Mouse (Mus musculus): ENCODE measurements around the gene Bcl7a. TPM values are rescaled to one million over a fixed set of nuclear protein-coding genes. Genes with fewer than 3 reads are reported as not detected.

The Bcl7a gene
- total and polyA plus RNA-seq, 3 experiments: 2.3 to 7.2 (median 4.3) TPM

DNA sequence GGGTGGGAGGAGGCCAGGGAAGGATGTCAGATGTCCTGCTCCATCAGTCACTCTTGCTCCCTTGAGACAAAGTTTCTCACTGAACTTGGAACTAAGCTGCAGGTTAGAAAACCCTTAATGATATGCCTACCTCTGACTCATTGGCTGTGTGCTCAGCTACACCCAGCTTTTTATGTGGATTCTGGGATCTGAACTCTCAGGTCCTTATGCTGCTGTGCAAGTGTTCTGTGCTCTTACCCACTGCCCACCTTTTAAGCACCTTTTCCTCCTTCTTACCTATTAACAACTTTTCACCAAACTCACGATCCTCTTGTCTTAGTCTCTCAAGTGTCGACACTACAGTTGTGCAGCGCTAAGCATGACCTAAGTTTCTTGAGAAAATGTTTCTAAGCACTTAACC, 60.8 kb downstream of the Bcl7a start:
- TF ChIP-seq ZNF384 (IDR thresholded peaks at IDR 0.05; ENCODE audit: low read depth, low read length): no peak
- TF ChIP-seq UBTF (IDR thresholded peaks at IDR 0.05; ENCODE audit: low read depth, low read length): no peak
- no peak for TF ChIP-seq GABPA (IDR thresholded peaks at IDR 0.05; ENCODE audit: insufficient replicate concordance, low read depth, low read length)
- TF ChIP-seq SIN3A (IDR thresholded peaks at IDR 0.05; ENCODE audit: low read length): no peak
- TF ChIP-seq RAD21 (IDR thresholded peaks at IDR 0.05; ENCODE audit: low read depth, low read length): no peak
- no peak for TF ChIP-seq POLR2AphosphoS2 (IDR thresholded peaks at IDR 0.05; ENCODE audit: low read depth, low read length)
- TF ChIP-seq IRF4 (IDR thresholded peaks at IDR 0.05; ENCODE audit: low read depth, low read length): no peak
- no peak for TF ChIP-seq MAX (IDR thresholded peaks at IDR 0.05; ENCODE audit: low read length)
- TF ChIP-seq ZKSCAN1 (IDR thresholded peaks at IDR 0.05; ENCODE audit: borderline replicate concordance, low read depth, low read length): no peak
- no peak for TF ChIP-seq MAZ (IDR thresholded peaks at IDR 0.05; ENCODE audit: low read depth, low read length)
- no peak for TF ChIP-seq MAFK (IDR thresholded peaks at IDR 0.05; ENCODE audit: insufficient replicate concordance, low read length)
- TF ChIP-seq POLR2A (IDR thresholded peaks at IDR 0.05; ENCODE audit: low read depth, low read length): no peak
- TF ChIP-seq E2F4 (IDR thresholded peaks at IDR 0.05; ENCODE audit: insufficient replicate concordance, low read depth, low read length): no peak
- TF ChIP-seq EP300 (IDR thresholded peaks at IDR 0.05; ENCODE audit: low read length): no peak
- no peak for TF ChIP-seq HCFC1 (IDR thresholded peaks at IDR 0.05; ENCODE audit: low read depth, low read length)
- H3K9ac ChIP-seq (ENCODE audit: insufficient read depth, low read depth): no peak overlapping the region
- in situ Hi-C loops (cut with MboI; ENCODE audit: low pct_ligation_motif_present, low pct_unique_long_range_greater_than_20kb, low sequenced_read_pairs) (no loop called here), dilution Hi-C loops (cut with MboI; ENCODE audit: extremely low pct_ligation_motif_present, extremely low pct_unique_long_range_greater_than_20kb, low sequenced_read_pairs) (no loop called here)
- H3K79me2 ChIP-seq (replicated peaks; ENCODE audit: control insufficient read depth, extremely low read depth, insufficient read depth, poor library complexity, severe bottlenecking): peaks cover 17% of the 10 kb centered on the region
- peaks cover 0 to 33% of the 10 kb centered on the region in 2 experiments; a peak in 2 of 4 replicates for H3K4me1 ChIP-seq (ENCODE audit: control insufficient read depth in 1 of 2, insufficient read depth in 2 of 2)
- no peaks in the 10 kb centered on the region for H3K9me3 ChIP-seq (replicated peaks; ENCODE audit: low read length)
- no peaks in the 10 kb centered on the region for H3K27me3 ChIP-seq (replicated peaks)
- no peak overlapping the region for H3K27ac ChIP-seq (ENCODE audit: insufficient read depth, low read depth)
- H3K4me3 ChIP-seq (replicated peaks in 1 of 3; ENCODE audit: low read depth in 2 of 3, low read length in 2 of 3, poor library complexity in 1 of 3): no peak overlapping the region
- H3K4me2 ChIP-seq (ENCODE audit: insufficient read depth, low read depth, poor library complexity, severe bottlenecking): no peak overlapping the region
- peaks cover 4 to 62% of the 10 kb centered on the region in 2 experiments for H3K36me3 ChIP-seq (replicated peaks in 1 of 2; ENCODE audit: control insufficient read depth in 1 of 2, insufficient read depth in 1 of 2, low read length in 1 of 2)
- no peak for DNase-seq (ENCODE audit: extremely low read depth)

DNA sequence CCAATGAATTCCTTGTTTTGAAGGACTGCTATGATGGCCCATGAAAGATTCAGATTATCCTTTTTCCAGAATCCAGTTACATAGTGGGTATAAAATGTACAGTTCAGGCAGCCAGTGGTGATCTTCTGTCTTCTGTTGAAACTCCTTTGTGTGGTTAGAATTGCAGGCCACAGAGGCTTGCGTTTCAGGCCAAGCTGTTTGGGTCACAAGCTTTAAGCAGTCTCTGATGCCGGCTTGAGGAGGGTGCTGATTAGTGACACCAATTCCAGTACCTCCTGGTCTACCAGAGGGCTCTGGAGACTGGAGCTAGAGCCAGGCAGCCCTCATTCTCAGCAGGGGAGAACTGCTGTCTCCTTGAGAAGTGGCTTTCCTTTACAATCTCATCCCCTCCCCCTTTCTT, 63.3 kb downstream of the Bcl7a start:
- dilution Hi-C loops (cut with MboI; ENCODE audit: extremely low pct_ligation_motif_present, extremely low pct_unique_long_range_greater_than_20kb, low sequenced_read_pairs) (no loop called here), in situ Hi-C loops (cut with MboI; ENCODE audit: low pct_ligation_motif_present, low pct_unique_long_range_greater_than_20kb, low sequenced_read_pairs) (no loop called here)
- TF ChIP-seq CTCF (conservative IDR thresholded peaks at IDR 0.05 in 1 of 2, IDR thresholded peaks at IDR 0.05 in 1 of 2; ENCODE audit: low read depth in 2 of 2, low read length in 2 of 2) (no peak), CHD2 (IDR thresholded peaks at IDR 0.05; ENCODE audit: low read length) (no peak), KAT2A (IDR thresholded peaks at IDR 0.05; ENCODE audit: insufficient replicate concordance, low read length) (no peak), E2F4 (IDR thresholded peaks at IDR 0.05; ENCODE audit: insufficient replicate concordance, low read depth, low read length) (no peak), RAD21 (IDR thresholded peaks at IDR 0.05; ENCODE audit: low read depth, low read length) (no peak), MAX (IDR thresholded peaks at IDR 0.05; ENCODE audit: low read length) (no peak), ZC3H11A (IDR thresholded peaks at IDR 0.05; ENCODE audit: low read depth, low read length) (no peak), ZMIZ1 (IDR thresholded peaks at IDR 0.05; ENCODE audit: low read depth, low read length) (no peak), SIN3A (IDR thresholded peaks at IDR 0.05; ENCODE audit: low read length) (no peak), CHD1 (IDR thresholded peaks at IDR 0.05; ENCODE audit: low read depth, low read length) (no peak), MEF2A (IDR thresholded peaks at IDR 0.05; ENCODE audit: borderline replicate concordance, low read depth, low read length) (no peak), BHLHE40 (IDR thresholded peaks at IDR 0.05; ENCODE audit: low read depth, low read length) (no peak), USF2 (conservative IDR thresholded peaks at IDR 0.05; ENCODE audit: low read depth, low read length) (no peak), MAFK (IDR thresholded peaks at IDR 0.05; ENCODE audit: insufficient replicate concordance, low read length) (no peak)
- Histone ChIP-seq H3K36me3 (replicated peaks in 1 of 2; ENCODE audit: control insufficient read depth in 1 of 2, insufficient read depth in 1 of 2, low read length in 1 of 2) (peaks cover 11 to 70% of the 10 kb centered on the region in 2 experiments), H3K4me2 (ENCODE audit: insufficient read depth, low read depth, poor library complexity, severe bottlenecking) (no peak overlapping the region), H3K9me3 (replicated peaks; ENCODE audit: low read length) (peaks cover 11% of the 10 kb centered on the region), H3K27me3 (replicated peaks) (no peaks in the 10 kb centered on the region), H3K9ac (ENCODE audit: insufficient read depth, low read depth) (no peak overlapping the region), H3K79me2 (replicated peaks; ENCODE audit: control insufficient read depth, extremely low read depth, insufficient read depth, poor library complexity, severe bottlenecking) (peaks cover 6% of the 10 kb centered on the region; the same call in 1 of the 2 replicates), H3K27ac (ENCODE audit: insufficient read depth, low read depth) (no peak overlapping the region), H3K4me3 (replicated peaks in 1 of 3; ENCODE audit: low read depth in 2 of 3, low read length in 2 of 3, poor library complexity in 1 of 3) (no peak overlapping the region), H3K4me1 (ENCODE audit: control insufficient read depth in 1 of 2, insufficient read depth in 2 of 2) (peaks cover 0 to 33% of the 10 kb centered on the region in 2 experiments; a peak in 2 of 4 replicates)
- no peak for DNase-seq (ENCODE audit: extremely low read depth)
